Mouse (Mus musculus) lung, adult 2 months (tissue): ENCODE measurements at regions not wholly inside any gene's neighbourhood (a gene's known extent, or its start where the extent isn't known, plus 50 kb on each side); places are given as distances from the start of the nearest gene placed in this dataset.

Experiments used
- CTCF ChIP-seq: fragments of 200-500 bp; IDR thresholded peaks from 2 replicates; pipeline ENCODE4 v1.5.1; 2011; ENCODE audit warnings: mild to moderate bottlenecking, low read length, control low read depth; ENCODE audit not compliant: insufficient read depth
- POLR2A ChIP-seq: fragments of 200-500 bp; IDR thresholded peaks from 2 replicates; pipeline ENCODE4 v1.6.1; 2011; ENCODE audit warnings: low read depth, mild to moderate bottlenecking, control low read depth, low read length, borderline replicate concordance; ENCODE audit errors: extremely low read depth

- TF ChIP-seq POLR2A (no peak), CTCF (no peak)
These were observed 70.7 kb upstream of the Samd3 start for GRCm38 (mm10) chr10:26158786-26159185.
